Mouse (Mus musculus) C2C12 (cell line): ENCODE data around the gene Gpx8.

Source experiments
- CTCF ChIP-seq: IDR thresholded peaks from one replicate; pipeline ENCODE4 v1.5.1; 2011; ENCODE audit not compliant: control insufficient read depth, insufficient read depth, insufficient read length
- MYOD1 ChIP-seq: IDR thresholded peaks from one replicate; pipeline ENCODE4 v1.6.1; 2011; ENCODE audit warnings: low read depth; ENCODE audit not compliant: control insufficient read depth, insufficient read length
- USF1 ChIP-seq: IDR thresholded peaks from one replicate; pipeline ENCODE4 v1.6.1; 2011; ENCODE audit warnings: low read depth, mild to moderate bottlenecking, control low read depth, moderate library complexity

DNA sequence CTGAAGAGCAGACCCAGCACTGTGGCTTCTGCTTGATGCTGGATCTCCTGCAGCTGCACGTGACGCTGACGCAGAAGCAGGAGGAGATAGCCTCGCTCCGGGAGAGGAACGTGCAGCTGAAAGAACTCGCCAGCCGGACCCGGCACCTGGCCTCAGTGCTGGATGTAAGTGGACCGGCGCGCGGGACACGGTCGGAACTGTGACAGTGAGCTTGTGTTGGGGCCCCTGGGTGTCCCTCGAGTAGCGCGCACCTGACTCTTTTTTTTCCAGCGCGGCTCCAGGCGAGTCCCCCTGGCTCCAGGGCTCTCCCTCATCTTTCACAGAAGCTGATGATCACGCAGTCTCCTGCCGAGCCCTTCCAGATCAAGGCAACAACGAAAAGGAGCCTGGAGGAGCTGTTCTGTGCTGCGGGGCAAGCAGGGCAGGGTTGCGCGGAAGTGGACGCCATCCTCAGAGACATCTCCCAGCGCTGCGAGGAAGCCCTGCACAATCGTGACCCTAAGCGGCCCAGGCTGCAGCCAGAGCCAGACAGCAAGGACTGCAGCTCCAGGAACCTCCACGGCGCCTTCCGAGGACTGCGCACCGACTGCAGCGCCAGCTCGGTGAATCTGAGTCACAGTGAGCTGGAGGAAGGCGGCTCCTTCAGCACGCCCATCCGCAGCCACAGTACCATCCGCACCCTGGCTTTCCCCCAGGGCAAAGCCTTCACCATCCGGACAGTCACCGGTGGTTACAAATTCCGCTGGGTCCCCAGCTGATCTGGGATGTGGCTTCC lies 47.6 kb downstream of the Gpx8 start:
- TF ChIP-seq CTCF, result no peak
- TF ChIP-seq MYOD1, result no peak
- TF ChIP-seq USF1, result peak; percentile 86
